Mouse (Mus musculus) embryonic fibroblast, embryonic 13.5 days (primary cell): ENCODE measurements around the gene Dnajc6.

Experiments used
- CTCF ChIP-seq: IDR thresholded peaks from 2 replicates; pipeline ENCODE4 v1.5.1; 2011; ENCODE audit warnings: mild to moderate bottlenecking, control low read depth, low read length, moderate library complexity, borderline replicate concordance; ENCODE audit not compliant: insufficient read depth
- POLR2A ChIP-seq: IDR thresholded peaks from 2 replicates; pipeline ENCODE4 v1.6.1; 2011; ENCODE audit warnings: low read depth, mild to moderate bottlenecking, control low read depth, low read length, moderate library complexity

DNA sequence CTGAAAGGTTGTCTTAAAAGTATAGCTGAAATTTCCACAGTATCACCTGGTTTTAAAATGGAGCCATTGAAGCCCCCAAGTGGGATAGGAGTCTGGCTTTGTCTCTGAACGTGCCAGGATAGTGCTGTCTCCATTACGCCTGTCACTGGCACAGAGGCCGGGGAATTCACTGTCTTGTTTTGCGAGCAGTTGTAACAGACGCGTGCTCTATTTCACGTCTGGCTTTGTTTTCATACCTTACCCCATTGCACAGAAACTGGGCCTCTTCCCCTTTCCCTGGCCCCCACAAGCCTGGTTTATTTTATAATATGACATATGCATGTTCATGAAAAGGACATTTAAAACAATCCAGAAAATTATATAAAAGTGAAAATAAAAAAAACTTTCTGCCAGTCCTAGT lies 66.4 kb downstream of the Dnajc6 start:
- TF ChIP-seq CTCF (no peak), POLR2A (no peak)
